Comparison of ENCODE assay signal across 8 mouse cellular contexts in the genomic region with DNA sequence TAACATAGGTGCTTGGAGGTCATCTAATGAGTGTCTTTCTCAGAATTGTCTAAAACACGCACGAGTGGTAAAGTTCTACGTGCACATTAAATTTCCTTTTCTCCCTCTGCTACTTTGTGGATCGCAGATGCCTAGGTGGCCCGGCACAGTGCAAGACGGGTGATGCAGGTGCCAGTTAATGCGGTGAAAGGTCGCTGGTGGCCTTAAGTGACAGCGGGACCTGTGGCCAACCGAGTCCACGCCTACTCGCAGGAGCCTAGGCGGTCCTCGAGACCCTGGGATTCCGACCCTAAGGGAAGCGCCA. TPM values are rescaled to one million over a fixed set of nuclear protein-coding genes. Genes with fewer than 3 reads are reported as not detected.
DNase-seq lines count a peak whose midpoint lies in the region; ATAC-seq and TF ChIP-seq lines count a peak whose summit lies in the region.

No protein-coding gene starts in this region.

- WGBS in heart, embryonic 10.5 days = 8% methylated on average over 16 of the region's 16 CpGs
- WGBS in forebrain, embryonic 16.5 days = 6% methylated on average over 16 of the region's 16 CpGs
- WGBS in liver, postnatal 0 days (ENCODE audit: insufficient replicate concordance) = 6% methylated on average over 16 of the region's 16 CpGs

- ATAC-seq in forebrain, embryonic 16.5 days = no peak
- no peak; the same call in 1 of the 2 replicates for ATAC-seq in liver, postnatal 0 days

- dilution Hi-C loops in CH12.LX (cut with MboI; ENCODE audit: extremely low pct_ligation_motif_present, extremely low pct_unique_long_range_greater_than_20kb, low sequenced_read_pairs) = no loop called here

- H3K9me3 ChIP-seq in heart, embryonic 10.5 days = no peaks in the 10 kb centered on the region
- peaks cover 2% of the 10 kb centered on the region for H3K9me3 ChIP-seq in CH12.LX (replicated peaks; ENCODE audit: low read length)
- H3K9me3 ChIP-seq in forebrain, embryonic 16.5 days (ENCODE audit: control insufficient read depth, low read length) = no peaks in the 10 kb centered on the region
- H3K9me3 ChIP-seq in liver, postnatal 0 days (ENCODE audit: low read length) = no peaks in the 10 kb centered on the region

- peak overlapping the region; percentile 85 for H3K4me3 ChIP-seq in heart, embryonic 10.5 days
- H3K4me3 ChIP-seq in CH12.LX (replicated peaks in 1 of 3; ENCODE audit: low read depth in 2 of 3, low read length in 2 of 3, poor library complexity in 1 of 3) = peak overlapping the region; percentile 61 to 87 (median 79)
- peak overlapping the region; percentile 73 for H3K4me3 ChIP-seq in forebrain, embryonic 16.5 days (replicated peaks; ENCODE audit: low read length)
- H3K4me3 ChIP-seq in liver, postnatal 0 days (ENCODE audit: low read depth, low read length) = peak overlapping the region; percentile 57

- peak overlapping the region; percentile 98 for H3K27ac ChIP-seq in heart, embryonic 10.5 days
- peak overlapping the region; percentile 80 for H3K27ac ChIP-seq in CH12.LX (ENCODE audit: insufficient read depth, low read depth)
- H3K27ac ChIP-seq in forebrain, embryonic 16.5 days (ENCODE audit: low read length) = peak overlapping the region; percentile 95
- H3K27ac ChIP-seq in liver, postnatal 0 days (ENCODE audit: low read depth) = peak overlapping the region; percentile 94

- DNase-seq in heart, embryonic 10.5 days (ENCODE audit: low spot score) = no peak
- no peak for DNase-seq in heart, postnatal 14 days
- peak; percentile 36 for DNase-seq in CH12.LX (ENCODE audit: extremely low read depth)
- no peak for DNase-seq in liver, postnatal 0 days
- no peak for DNase-seq in right cerebral cortex, adult 2 months (ENCODE audit: low spot score in 2 of 2)
- DNase-seq in adrenal gland, postnatal 25 days = no peak
- DNase-seq in right cerebral cortex, postnatal 25 days = no peak

- H3K27me3 ChIP-seq in heart, embryonic 10.5 days (ENCODE audit: insufficient read depth, poor library complexity, severe bottlenecking) = no peaks in the 10 kb centered on the region
- peaks cover 4% of the 10 kb centered on the region for H3K27me3 ChIP-seq in CH12.LX (replicated peaks)
- H3K27me3 ChIP-seq in forebrain, embryonic 16.5 days (replicated peaks; ENCODE audit: control insufficient read depth, insufficient read depth, low read length) = no peaks in the 10 kb centered on the region
- no peaks in the 10 kb centered on the region for H3K27me3 ChIP-seq in liver, postnatal 0 days (ENCODE audit: insufficient read depth, low read length)

- TF ChIP-seq CTCF in CH12.LX (conservative IDR thresholded peaks at IDR 0.05 in 1 of 2, IDR thresholded peaks at IDR 0.05 in 1 of 2; ENCODE audit: low read depth in 2 of 2, low read length in 2 of 2) = no peak
- TF ChIP-seq CTCF in liver, postnatal 0 days (IDR thresholded peaks at IDR 0.05; ENCODE audit: low read depth) = no peak

- no peak for TF ChIP-seq RAD21 in CH12.LX (IDR thresholded peaks at IDR 0.05; ENCODE audit: low read depth, low read length)

- peak overlapping the region; percentile 70 for H3K9ac ChIP-seq in CH12.LX (ENCODE audit: insufficient read depth, low read depth)
- peak overlapping the region; percentile 94 for H3K9ac ChIP-seq in forebrain, embryonic 16.5 days (replicated peaks; ENCODE audit: low read depth, low read length)
- peak overlapping the region; percentile 75 for H3K9ac ChIP-seq in liver, postnatal 0 days (replicated peaks)

- 0 out of 2 replicates have a peak, but pooled peaks have one; percentile 19 for TF ChIP-seq EP300 in CH12.LX (IDR thresholded peaks at IDR 0.05; ENCODE audit: low read length)
- TF ChIP-seq EP300 in liver, postnatal 0 days (IDR thresholded peaks at IDR 0.05; ENCODE audit: low read depth) = no peak

- no peaks in the 10 kb centered on the region for H3K79me2 ChIP-seq in CH12.LX (replicated peaks; ENCODE audit: control insufficient read depth, extremely low read depth, insufficient read depth, poor library complexity, severe bottlenecking)

- TF ChIP-seq POLR2A in CH12.LX (IDR thresholded peaks at IDR 0.05; ENCODE audit: low read depth, low read length) = no peak

- intact Hi-C loops in heart, postnatal 14 days (cut with DNase I) = loop anchor here (5.0 kb wide), 1 partner anchor 97 kb away; the partner anchor contains the start of gene Ppp2r5b

- peaks cover 23% of the 10 kb centered on the region for H3K36me3 ChIP-seq in heart, embryonic 10.5 days
- peaks cover 4 to 27% of the 10 kb centered on the region in 2 experiments for H3K36me3 ChIP-seq in CH12.LX (replicated peaks in 1 of 2; ENCODE audit: control insufficient read depth in 1 of 2, insufficient read depth in 1 of 2, low read length in 1 of 2)
- peaks cover 7% of the 10 kb centered on the region; the same call in 1 of the 2 replicates for H3K36me3 ChIP-seq in forebrain, embryonic 16.5 days (ENCODE audit: control insufficient read depth, insufficient read depth)
- 0 out of 2 replicates have a peak, but pooled peaks cover 7% of the 10 kb centered on the region for H3K36me3 ChIP-seq in liver, postnatal 0 days (replicated peaks; ENCODE audit: insufficient read depth, low read length)

- in situ Hi-C loops in CH12.LX (cut with MboI; ENCODE audit: low pct_ligation_motif_present, low pct_unique_long_range_greater_than_20kb, low sequenced_read_pairs) = no loop called here

- peaks cover 17% of the 10 kb centered on the region for H3K4me1 ChIP-seq in heart, embryonic 10.5 days
- H3K4me1 ChIP-seq in CH12.LX (ENCODE audit: control insufficient read depth in 1 of 2, insufficient read depth in 2 of 2) = peaks cover 8% of the 10 kb centered on the region in 2 experiments
- peaks cover 19% of the 10 kb centered on the region for H3K4me1 ChIP-seq in forebrain, embryonic 16.5 days (replicated peaks; ENCODE audit: control insufficient read depth, insufficient read depth, low read length)
- peaks cover 8% of the 10 kb centered on the region for H3K4me1 ChIP-seq in liver, postnatal 0 days (ENCODE audit: insufficient read depth)

- peak overlapping the region; percentile 22; the same call in 1 of the 2 replicates for H3K4me2 ChIP-seq in CH12.LX (ENCODE audit: insufficient read depth, low read depth, poor library complexity, severe bottlenecking)
- peak overlapping the region; percentile 72 for H3K4me2 ChIP-seq in forebrain, embryonic 16.5 days (ENCODE audit: low read length)
- peak overlapping the region; percentile 83 for H3K4me2 ChIP-seq in liver, postnatal 0 days (ENCODE audit: low read depth, low read length)

TF ChIP-seq in CH12.LX, 34 proteins besides CTCF, POLR2A, EP300 and RAD21:
- TF ChIP-seq MXI1 (IDR thresholded peaks at IDR 0.05; ENCODE audit: low read depth, low read length) (peak; percentile 44; the same call in 1 of the 2 replicates), GABPA (IDR thresholded peaks at IDR 0.05; ENCODE audit: insufficient replicate concordance, low read depth, low read length) (no peak)

RNA-seq across cellular contexts. Expression of gene Batf2, which starts 0.5 kb away (rescaled TPM):
- not detected in 2 replicates for polyA plus RNA-seq in heart, embryonic 10.5 days (2016; fragmentation: Nextera tagmentation; extraction: Ambion mirVana)
- total RNA-seq in heart, postnatal 14 days (2021) = under 1 TPM; 0.46 to 0.88 TPM
- total RNA-seq in CH12.LX (2012; rRNA removed) (not detected in 2 replicates), CH12.LX (2014; rRNA removed) (not detected in 2 replicates)
- polyA plus RNA-seq in CH12.LX (2012; ENCODE audit: insufficient read length, low read depth) = not detected in 2 replicates
- polyA plus RNA-seq in forebrain, embryonic 16.5 days (2015; fragmentation: Nextera tagmentation; extraction: Ambion mirVana) = not detected in 2 replicates
- polyA plus RNA-seq in liver, postnatal 0 days (2015; fragmentation: Nextera tagmentation; extraction: Ambion mirVana) = 0.59 and 1.1 TPM in 2 replicates
- 1.00 and 2.1 TPM in 2 replicates for total RNA-seq in adrenal gland, postnatal 25 days (2021)

RNA-seq across cellular contexts. Expression of gene Arl2, which starts 1.0 kb away (rescaled TPM):
- 91.2 and 105 TPM in 2 replicates for polyA plus RNA-seq in heart, embryonic 10.5 days (2016; fragmentation: Nextera tagmentation; extraction: Ambion mirVana)
- total RNA-seq in heart, postnatal 14 days (2021) = 10 to 100 TPM; 54.8 to 58.4 TPM
- total RNA-seq in CH12.LX (2012; rRNA removed) (35.4 and 48.4 TPM in 2 replicates), CH12.LX (2014; rRNA removed) (23.9 and 27.9 TPM in 2 replicates)
- 28.0 and 36.9 TPM in 2 replicates for polyA plus RNA-seq in CH12.LX (2012; ENCODE audit: insufficient read length, low read depth)
- polyA plus RNA-seq in forebrain, embryonic 16.5 days (2015; fragmentation: Nextera tagmentation; extraction: Ambion mirVana) = 69.9 and 92.6 TPM in 2 replicates
- polyA plus RNA-seq in liver, postnatal 0 days (2015; fragmentation: Nextera tagmentation; extraction: Ambion mirVana) = 16.7 and 20.5 TPM in 2 replicates
- 74.5 and 74.7 TPM in 2 replicates for total RNA-seq in adrenal gland, postnatal 25 days (2021)

RNA-seq across cellular contexts. Expression of gene Snx15, which starts 12.2 kb away (rescaled TPM):
- 22.4 and 25.8 TPM in 2 replicates for polyA plus RNA-seq in heart, embryonic 10.5 days (2016; fragmentation: Nextera tagmentation; extraction: Ambion mirVana)
- 10 to 100 TPM; 12.2 to 14.7 TPM for total RNA-seq in heart, postnatal 14 days (2021)
- total RNA-seq in CH12.LX (2012; rRNA removed) = 15.6 and 17.4 TPM in 2 replicates
- total RNA-seq in CH12.LX (2014; rRNA removed) = 14.0 and 15.3 TPM in 2 replicates
- 14.4 and 15.7 TPM in 2 replicates for polyA plus RNA-seq in CH12.LX (2012; ENCODE audit: insufficient read length, low read depth)
- 40.3 and 50.1 TPM in 2 replicates for polyA plus RNA-seq in forebrain, embryonic 16.5 days (2015; fragmentation: Nextera tagmentation; extraction: Ambion mirVana)
- 38.6 and 41.6 TPM in 2 replicates for polyA plus RNA-seq in liver, postnatal 0 days (2015; fragmentation: Nextera tagmentation; extraction: Ambion mirVana)
- total RNA-seq in adrenal gland, postnatal 25 days (2021) = 23.5 and 26.9 TPM in 2 replicates

RNA-seq across cellular contexts. Expression of gene Sac3d1, which starts 21.9 kb away (rescaled TPM):
- 42.3 and 57.9 TPM in 2 replicates for polyA plus RNA-seq in heart, embryonic 10.5 days (2016; fragmentation: Nextera tagmentation; extraction: Ambion mirVana)
- 1 to 10 TPM; 9.4 to 9.7 TPM for total RNA-seq in heart, postnatal 14 days (2021)
- total RNA-seq in CH12.LX (2012; rRNA removed) (27.0 and 31.0 TPM in 2 replicates), CH12.LX (2014; rRNA removed) (24.6 and 31.9 TPM in 2 replicates)
- polyA plus RNA-seq in CH12.LX (2012; ENCODE audit: insufficient read length, low read depth) = 26.9 and 29.8 TPM in 2 replicates
- 46.4 and 50.5 TPM in 2 replicates for polyA plus RNA-seq in forebrain, embryonic 16.5 days (2015; fragmentation: Nextera tagmentation; extraction: Ambion mirVana)
- polyA plus RNA-seq in liver, postnatal 0 days (2015; fragmentation: Nextera tagmentation; extraction: Ambion mirVana) = 15.0 and 15.6 TPM in 2 replicates
- 15.1 and 19.5 TPM in 2 replicates for total RNA-seq in adrenal gland, postnatal 25 days (2021)

RNA-seq across cellular contexts. Expression of gene Naaladl1, which starts 34.7 kb away (rescaled TPM):
- polyA plus RNA-seq in heart, embryonic 10.5 days (2016; fragmentation: Nextera tagmentation; extraction: Ambion mirVana) = 0.52 and 0.59 TPM in 2 replicates
- not detected for total RNA-seq in heart, postnatal 14 days (2021)
- 0.25 and 0.34 TPM in 2 replicates for total RNA-seq in CH12.LX (2012; rRNA removed)
- total RNA-seq in CH12.LX (2014; rRNA removed) = 0.20 and 0.24 TPM in 2 replicates
- polyA plus RNA-seq in CH12.LX (2012; ENCODE audit: insufficient read length, low read depth) = 1.1 and 1.9 TPM in 2 replicates
- 0.35 and 0.58 TPM in 2 replicates for polyA plus RNA-seq in forebrain, embryonic 16.5 days (2015; fragmentation: Nextera tagmentation; extraction: Ambion mirVana)
- 0.46 and 0.63 TPM in 2 replicates for polyA plus RNA-seq in liver, postnatal 0 days (2015; fragmentation: Nextera tagmentation; extraction: Ambion mirVana)
- total RNA-seq in adrenal gland, postnatal 25 days (2021) = 0.24 and 0.38 TPM in 2 replicates

Comparison
In these comparisons a context has a peak if more than half of its experiments do, and no peak if none do; other contexts are left out.
1. H3K4me2 ChIP-seq: peak in every context shown above with its lines; median percentile 83 in liver, postnatal 0 days; 72 in forebrain, embryonic 16.5 days; 22 in CH12.LX.